Mouse (Mus musculus): ENCODE measurements around the gene Fnbp1. TPM values are rescaled to one million over a fixed set of nuclear protein-coding genes. Genes with fewer than 3 reads are reported as not detected.

Gene Fnbp1
- polyA plus RNA-seq, 1 experiment from 2014 or later, result 20.7 TPM

DNA sequence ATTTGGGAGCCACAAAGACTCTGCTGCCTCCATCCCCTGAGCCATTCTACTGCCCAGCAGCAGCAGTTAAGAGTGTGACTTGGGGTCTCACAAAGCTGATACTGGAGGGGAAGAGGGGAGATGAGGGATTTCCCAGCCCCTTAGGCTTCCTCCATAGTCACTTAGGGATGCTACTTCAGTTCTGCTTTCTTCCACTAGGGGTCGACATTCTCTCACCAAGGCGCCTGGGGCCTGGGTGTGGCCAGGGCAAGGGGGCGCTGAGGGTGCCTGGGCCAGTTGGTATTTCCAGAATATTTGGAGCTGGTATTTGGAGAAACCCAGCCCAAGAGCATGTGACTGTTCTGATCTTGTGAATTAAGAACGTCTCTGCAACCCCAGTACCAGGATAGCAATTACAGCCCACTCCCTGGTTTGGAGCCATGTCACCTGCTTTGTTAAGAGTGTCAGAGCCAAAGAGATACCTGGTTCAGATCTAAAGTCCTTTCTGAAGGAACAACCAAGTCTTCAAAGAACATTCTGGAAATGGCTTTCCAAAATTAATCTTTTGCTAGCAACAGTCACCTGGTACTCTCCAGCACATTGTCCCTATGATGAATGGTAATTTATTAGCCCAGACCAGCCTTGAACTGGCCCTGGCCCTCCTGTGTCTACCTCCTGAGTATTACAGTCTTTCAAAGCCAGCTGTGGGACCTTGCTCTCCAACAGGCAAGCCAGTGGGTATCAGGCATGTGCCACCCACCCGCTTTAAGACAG, 117.0 kb downstream of the Fnbp1 start:
- no peak overlapping the region for H3K4me2 ChIP-seq
- H3K9ac ChIP-seq, result no peak overlapping the region
- WGBS, result 23% methylated on average over 5 of the region's 5 CpGs
- no peak for ATAC-seq (ENCODE audit: low FRiP score)
- H3K4me1 ChIP-seq (replicated peaks), result no peaks in the 10 kb centered on the region
- H3K4me3 ChIP-seq, result no peak overlapping the region
- no peak overlapping the region for H3K27ac ChIP-seq
- H3K27me3 ChIP-seq, result no peaks in the 10 kb centered on the region
- H3K9me3 ChIP-seq, result no peaks in the 10 kb centered on the region
- H3K36me3 ChIP-seq, result peaks cover 60% of the 10 kb centered on the region

DNA sequence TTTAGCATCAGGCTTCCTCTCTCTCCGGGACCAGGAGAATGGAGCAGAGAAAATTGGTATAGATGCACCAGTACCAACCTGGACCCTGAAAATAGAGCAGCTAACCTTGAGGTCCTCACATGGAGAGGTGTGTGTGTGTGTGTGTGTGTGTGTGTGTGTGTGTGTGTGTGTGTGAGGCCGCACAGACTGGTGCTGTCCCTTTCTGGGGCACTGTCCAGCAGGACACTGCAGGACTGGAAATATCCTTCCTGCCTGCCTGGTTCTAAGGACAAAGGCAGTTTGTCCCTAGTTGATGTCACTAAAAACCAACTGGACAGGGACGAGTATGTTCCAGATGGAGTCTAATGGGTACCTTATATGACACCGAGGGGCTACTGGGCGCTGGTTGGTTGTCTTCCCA, 117.9 kb downstream of the Fnbp1 start:
- H3K9me3 ChIP-seq, result no peaks in the 10 kb centered on the region
- H3K9ac ChIP-seq, result no peak overlapping the region
- H3K27me3 ChIP-seq, result no peaks in the 10 kb centered on the region
- H3K4me1 ChIP-seq (replicated peaks), result no peaks in the 10 kb centered on the region
- no peak overlapping the region for H3K4me3 ChIP-seq
- WGBS, result 86% methylated on average over 5 of the region's 5 CpGs
- H3K4me2 ChIP-seq, result no peak overlapping the region
- peaks cover 65% of the 10 kb centered on the region for H3K36me3 ChIP-seq
- ATAC-seq (ENCODE audit: low FRiP score), result no peak
- H3K27ac ChIP-seq, result no peak overlapping the region

DNA sequence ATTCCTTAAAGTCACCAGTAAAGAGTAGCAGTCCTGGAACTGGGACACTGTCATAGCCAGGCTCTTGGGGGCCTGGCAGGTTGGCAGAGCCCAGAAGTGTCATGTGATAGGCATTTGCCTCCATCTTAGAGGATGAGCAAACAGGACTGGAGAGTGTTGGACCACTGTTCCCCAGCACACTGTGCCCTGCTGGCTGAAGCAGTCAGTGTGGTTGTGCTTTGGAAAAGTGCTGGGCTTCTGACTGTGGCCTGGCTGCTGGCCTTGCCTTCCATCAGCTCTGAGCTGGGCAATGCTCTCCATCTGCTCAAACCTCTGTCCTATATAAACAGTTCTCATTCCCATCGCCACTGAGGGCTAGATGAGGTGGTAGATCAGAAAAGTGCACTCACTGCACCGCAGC, 121.6 kb downstream of the Fnbp1 start:
- 96% methylated on average over 2 of the region's 2 CpGs for WGBS
- H3K36me3 ChIP-seq, result peaks cover 78% of the 10 kb centered on the region
- H3K27me3 ChIP-seq, result no peaks in the 10 kb centered on the region
- no peaks in the 10 kb centered on the region for H3K9me3 ChIP-seq
- H3K9ac ChIP-seq, result no peak overlapping the region
- H3K4me3 ChIP-seq, result no peak overlapping the region
- H3K4me2 ChIP-seq, result no peak overlapping the region
- no peak overlapping the region for H3K27ac ChIP-seq
- H3K4me1 ChIP-seq (replicated peaks), result no peaks in the 10 kb centered on the region
- no peak for ATAC-seq (ENCODE audit: low FRiP score)

DNA sequence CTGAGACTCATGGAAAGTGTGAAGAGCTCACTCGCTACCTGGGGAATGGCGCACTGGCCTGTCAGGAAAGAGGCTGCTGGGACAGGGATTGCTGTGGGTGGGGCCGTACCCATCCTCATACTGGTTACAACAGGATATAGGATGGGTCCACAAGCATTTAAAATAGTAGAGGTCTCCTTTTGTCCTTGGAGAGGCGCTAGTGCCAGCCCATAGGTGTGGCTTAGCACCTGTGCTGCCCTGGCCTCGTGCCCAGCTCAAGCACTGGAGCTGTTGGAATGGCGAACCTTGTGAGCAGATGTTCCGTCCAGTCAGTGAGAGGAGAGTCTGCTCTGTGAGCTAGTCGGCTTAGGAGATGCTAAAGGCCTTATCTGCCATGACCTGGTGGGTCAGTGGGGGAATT, 122.8 kb downstream of the Fnbp1 start:
- H3K27me3 ChIP-seq, result no peaks in the 10 kb centered on the region
- no peak overlapping the region for H3K4me3 ChIP-seq
- no peak overlapping the region for H3K27ac ChIP-seq
- H3K36me3 ChIP-seq, result peaks cover 88% of the 10 kb centered on the region
- H3K4me2 ChIP-seq, result no peak overlapping the region
- H3K9me3 ChIP-seq, result no peaks in the 10 kb centered on the region
- WGBS, result 90% methylated on average over 8 of the region's 8 CpGs
- no peak overlapping the region for H3K9ac ChIP-seq
- no peaks in the 10 kb centered on the region for H3K4me1 ChIP-seq (replicated peaks)
- ATAC-seq (ENCODE audit: low FRiP score), result no peak

DNA sequence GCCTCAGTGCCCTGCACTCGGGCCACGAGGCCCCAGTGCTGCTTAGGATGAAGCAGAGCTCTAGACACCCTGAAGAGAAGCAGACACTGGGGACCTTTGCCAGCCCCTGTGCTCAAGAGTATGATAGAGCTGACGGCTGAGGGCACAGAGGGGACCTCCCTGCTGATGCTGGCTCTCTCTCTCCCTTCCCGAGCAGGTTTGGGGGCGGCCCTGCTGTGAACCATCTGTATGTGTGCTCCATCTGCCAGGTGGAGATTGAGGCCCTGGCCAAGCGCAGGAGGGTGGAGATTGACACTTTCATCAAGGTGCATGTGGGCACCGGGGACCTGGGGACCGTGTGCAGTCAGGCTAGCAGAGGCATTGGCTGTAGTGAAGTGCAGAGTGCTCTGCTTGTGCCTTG, 123.3 kb downstream of the Fnbp1 start:
- no peaks in the 10 kb centered on the region for H3K4me1 ChIP-seq (replicated peaks)
- no peak overlapping the region for H3K9ac ChIP-seq

DNA sequence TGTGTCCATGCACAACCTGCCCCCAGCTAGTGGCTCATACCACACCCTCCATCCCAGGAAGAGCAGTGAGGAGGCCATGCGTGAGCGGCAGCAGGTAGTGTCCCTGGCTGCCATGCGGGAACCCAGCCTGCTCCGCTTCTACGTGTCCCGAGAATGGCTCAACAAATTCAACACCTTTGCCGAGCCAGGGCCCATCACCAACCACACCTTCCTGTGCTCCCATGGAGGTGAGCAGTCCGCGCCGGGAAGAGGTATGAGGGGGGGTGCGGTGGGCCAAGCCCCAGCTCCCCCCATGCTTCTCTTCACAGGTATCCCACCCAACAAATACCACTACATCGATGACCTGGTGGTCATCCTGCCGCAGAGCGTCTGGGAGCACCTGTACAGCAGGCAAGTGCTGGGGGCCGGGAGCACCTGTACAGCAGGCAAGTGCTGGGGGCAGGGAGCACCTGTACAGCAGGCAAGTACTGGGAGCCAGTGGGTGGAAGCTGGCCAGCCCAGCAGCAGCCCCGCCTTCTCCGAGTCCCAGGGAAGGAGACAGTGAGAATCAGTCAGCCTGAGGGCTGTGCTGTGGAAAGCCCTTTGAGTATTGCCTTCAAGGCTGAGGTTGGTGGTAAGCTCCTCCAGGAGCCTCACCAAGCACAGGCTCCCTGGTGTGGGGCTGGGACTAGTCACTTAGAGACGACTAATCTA, 124.0 kb downstream of the Fnbp1 start:
- 96% methylated on average over 18 of the region's 18 CpGs for WGBS
- Histone ChIP-seq H3K4me1 (replicated peaks) (no peaks in the 10 kb centered on the region), H3K9ac (no peak overlapping the region), H3K27ac (no peak overlapping the region), H3K4me2 (no peak overlapping the region), H3K4me3 (no peak overlapping the region), H3K9me3 (no peaks in the 10 kb centered on the region), H3K36me3 (peaks cover 95% of the 10 kb centered on the region), H3K27me3 (no peaks in the 10 kb centered on the region)
- ATAC-seq (ENCODE audit: low FRiP score), result no peak

More for the DNA sequence above, 123.3 kb downstream of the Fnbp1 start:
- WGBS, result 87% methylated on average over 8 of the region's 8 CpGs
- Histone ChIP-seq H3K27me3 (no peaks in the 10 kb centered on the region), H3K27ac (no peak overlapping the region), H3K4me3 (no peak overlapping the region), H3K9me3 (no peaks in the 10 kb centered on the region), H3K4me2 (no peak overlapping the region), H3K36me3 (peaks cover 93% of the 10 kb centered on the region)
- ATAC-seq (ENCODE audit: low FRiP score), result no peak

DNA sequence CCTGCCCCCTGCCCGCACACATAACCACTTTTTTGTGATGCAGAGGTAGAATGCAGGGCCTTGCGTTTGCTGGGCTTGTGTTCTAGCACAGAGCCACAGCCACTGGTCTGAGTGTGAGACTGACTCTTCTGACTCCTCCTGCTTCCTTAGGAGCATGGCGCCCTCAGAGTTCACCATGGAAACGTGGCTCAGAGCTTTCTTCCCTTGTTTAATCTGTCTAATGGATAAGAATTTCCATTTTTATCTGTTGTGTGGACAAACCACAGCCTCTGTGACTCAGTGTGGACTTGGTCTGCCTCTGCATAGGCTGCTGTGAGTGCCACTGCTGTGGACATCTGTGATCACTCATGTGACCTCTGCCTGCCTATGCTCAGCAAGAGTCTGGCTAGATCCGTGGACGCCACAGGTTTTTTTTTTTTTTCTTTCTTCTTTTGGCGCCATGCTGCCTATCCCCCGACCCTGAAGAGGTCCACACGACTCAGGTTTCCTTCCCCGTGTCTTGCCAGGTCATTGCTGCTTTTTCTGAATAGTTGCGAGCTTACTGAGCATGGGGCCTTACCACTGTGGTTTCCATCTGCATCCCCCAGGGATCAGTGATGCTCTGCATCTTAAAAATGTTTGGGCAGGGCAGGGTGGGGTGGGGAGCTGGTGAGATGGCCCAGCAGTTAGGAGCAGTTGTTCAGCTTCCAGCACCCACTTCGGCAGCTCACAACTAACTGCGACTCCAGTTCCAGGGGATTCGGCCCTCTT, 128.3 kb downstream of the Fnbp1 start:
- H3K4me1 ChIP-seq (replicated peaks), result no peaks in the 10 kb centered on the region
- no peaks in the 10 kb centered on the region for H3K27me3 ChIP-seq
- no peak overlapping the region for H3K9ac ChIP-seq
- peaks cover 95% of the 10 kb centered on the region for H3K36me3 ChIP-seq
- H3K9me3 ChIP-seq, result no peaks in the 10 kb centered on the region
- H3K27ac ChIP-seq, result no peak overlapping the region
- no peak for ATAC-seq (ENCODE audit: low FRiP score)
- 76% methylated on average over 14 of the region's 14 CpGs for WGBS
- H3K4me2 ChIP-seq, result no peak overlapping the region
- no peak overlapping the region for H3K4me3 ChIP-seq

DNA sequence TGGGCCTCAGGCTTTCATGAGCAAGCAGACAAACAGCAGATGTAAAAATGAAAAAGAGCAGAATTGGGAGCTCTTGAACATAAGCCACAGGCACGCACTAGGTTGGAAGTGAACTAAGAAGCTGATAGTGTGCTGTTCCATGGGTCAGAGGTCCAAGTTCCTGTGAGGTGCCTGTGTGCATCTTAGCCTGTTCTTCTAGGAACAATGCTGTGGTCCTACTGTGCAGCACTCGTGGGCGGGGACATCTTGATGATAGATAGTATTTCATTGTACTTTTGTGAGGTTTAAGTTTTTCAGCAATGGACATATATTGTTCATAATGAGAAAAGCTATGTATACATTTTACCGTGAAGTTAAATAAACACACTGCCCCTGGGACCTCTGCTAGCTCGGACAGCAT, 134.6 kb downstream of the Fnbp1 start:
- 90% methylated on average over 5 of the region's 5 CpGs for WGBS
- Histone ChIP-seq H3K36me3 (peaks cover 96% of the 10 kb centered on the region), H3K4me1 (replicated peaks) (peaks cover 8% of the 10 kb centered on the region; the same call in 1 of the 2 replicates), H3K4me3 (no peak overlapping the region), H3K27me3 (no peaks in the 10 kb centered on the region), H3K4me2 (no peak overlapping the region), H3K9me3 (no peaks in the 10 kb centered on the region), H3K27ac (no peak overlapping the region), H3K9ac (no peak overlapping the region)
- ATAC-seq (ENCODE audit: low FRiP score), result no peak

DNA sequence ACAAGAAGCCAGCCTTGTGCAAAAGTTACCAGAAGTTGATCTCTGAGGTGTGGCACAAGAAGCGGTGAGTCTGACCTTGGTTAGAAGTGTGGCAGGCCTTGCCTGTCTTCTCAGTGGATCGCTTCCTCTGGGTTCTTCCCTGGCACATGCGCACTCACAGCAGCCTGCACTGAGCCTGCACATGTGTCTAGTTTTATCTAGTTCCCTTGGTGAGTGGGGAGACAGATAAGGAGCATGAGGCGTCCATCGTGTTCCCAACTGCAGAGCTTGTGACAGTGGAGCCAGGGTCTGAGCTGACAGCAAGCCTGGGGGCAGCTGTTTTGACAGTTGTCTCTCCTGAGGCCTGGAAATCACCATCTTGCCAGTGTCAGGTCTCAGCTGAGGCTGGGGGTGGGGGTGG, 135.4 kb downstream of the Fnbp1 start:
- no peaks in the 10 kb centered on the region for H3K9me3 ChIP-seq
- H3K4me3 ChIP-seq, result no peak overlapping the region
- ATAC-seq (ENCODE audit: low FRiP score), result no peak
- H3K4me2 ChIP-seq, result no peak overlapping the region
- WGBS, result 78% methylated on average over 5 of the region's 5 CpGs
- peaks cover 8% of the 10 kb centered on the region; the same call in 1 of the 2 replicates for H3K4me1 ChIP-seq (replicated peaks)
- no peaks in the 10 kb centered on the region for H3K27me3 ChIP-seq
- no peak overlapping the region for H3K9ac ChIP-seq
- peaks cover 96% of the 10 kb centered on the region for H3K36me3 ChIP-seq
- H3K27ac ChIP-seq, result peak overlapping the region; percentile 35; the same call in 1 of the 2 replicates

DNA sequence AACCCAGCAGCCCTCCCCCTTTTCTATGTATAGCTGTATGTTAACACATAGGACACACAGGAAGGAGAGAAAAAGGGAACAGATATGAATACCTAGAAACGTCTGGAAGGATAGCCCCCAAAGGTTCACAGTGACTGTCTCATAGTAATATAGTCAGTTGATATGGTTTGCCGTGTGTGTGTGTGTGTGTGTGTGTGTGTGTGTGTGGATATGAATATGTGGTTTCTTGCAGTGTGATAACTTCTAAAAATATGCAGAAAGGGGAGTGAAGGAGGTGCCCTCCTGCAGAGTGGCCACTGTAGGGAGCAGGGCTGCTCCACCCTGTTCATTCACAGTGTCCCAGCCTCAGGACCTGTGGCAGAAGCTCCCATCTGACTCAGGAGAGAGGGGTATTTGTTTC, 136.4 kb downstream of the Fnbp1 start:
- WGBS, result 72% methylated on average over 2 of the region's 2 CpGs
- Histone ChIP-seq H3K4me2 (no peak overlapping the region), H3K9me3 (no peaks in the 10 kb centered on the region), H3K9ac (no peak overlapping the region), H3K36me3 (peaks cover 89% of the 10 kb centered on the region), H3K4me3 (no peak overlapping the region), H3K4me1 (replicated peaks) (peaks cover 8% of the 10 kb centered on the region; the same call in 1 of the 2 replicates), H3K27me3 (no peaks in the 10 kb centered on the region), H3K27ac (no peak overlapping the region)
- no peak for ATAC-seq (ENCODE audit: low FRiP score)

DNA sequence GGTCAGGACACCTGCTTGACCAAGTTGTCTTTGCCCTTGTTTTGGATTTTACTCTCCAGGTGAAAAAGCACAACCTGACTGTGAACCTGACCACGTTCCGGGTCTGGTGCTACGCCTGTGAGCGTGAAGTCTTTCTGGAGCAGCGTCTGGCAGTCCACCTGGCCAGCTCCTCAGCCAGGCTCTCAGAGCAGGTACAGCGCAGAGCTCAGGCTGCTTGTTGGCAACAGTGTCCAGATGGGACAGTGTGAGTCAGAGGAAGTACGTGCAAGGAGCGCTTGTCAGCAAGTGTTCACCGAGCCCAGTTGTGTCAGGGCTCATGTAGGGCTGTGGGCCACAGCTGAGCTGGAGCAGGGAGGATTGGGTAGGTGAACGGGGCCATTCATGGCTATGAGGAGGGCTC, 139.0 kb downstream of the Fnbp1 start:
- no peak for ATAC-seq (ENCODE audit: low FRiP score)
- no peaks in the 10 kb centered on the region for H3K27me3 ChIP-seq
- no peak overlapping the region for H3K9ac ChIP-seq
- H3K36me3 ChIP-seq, result peaks cover 79% of the 10 kb centered on the region
- 94% methylated on average over 10 of the region's 10 CpGs for WGBS
- no peak overlapping the region for H3K27ac ChIP-seq
- no peak overlapping the region for H3K4me2 ChIP-seq
- no peak overlapping the region for H3K4me3 ChIP-seq
- no peaks in the 10 kb centered on the region for H3K9me3 ChIP-seq
- peaks cover 21% of the 10 kb centered on the region for H3K4me1 ChIP-seq (replicated peaks)

DNA sequence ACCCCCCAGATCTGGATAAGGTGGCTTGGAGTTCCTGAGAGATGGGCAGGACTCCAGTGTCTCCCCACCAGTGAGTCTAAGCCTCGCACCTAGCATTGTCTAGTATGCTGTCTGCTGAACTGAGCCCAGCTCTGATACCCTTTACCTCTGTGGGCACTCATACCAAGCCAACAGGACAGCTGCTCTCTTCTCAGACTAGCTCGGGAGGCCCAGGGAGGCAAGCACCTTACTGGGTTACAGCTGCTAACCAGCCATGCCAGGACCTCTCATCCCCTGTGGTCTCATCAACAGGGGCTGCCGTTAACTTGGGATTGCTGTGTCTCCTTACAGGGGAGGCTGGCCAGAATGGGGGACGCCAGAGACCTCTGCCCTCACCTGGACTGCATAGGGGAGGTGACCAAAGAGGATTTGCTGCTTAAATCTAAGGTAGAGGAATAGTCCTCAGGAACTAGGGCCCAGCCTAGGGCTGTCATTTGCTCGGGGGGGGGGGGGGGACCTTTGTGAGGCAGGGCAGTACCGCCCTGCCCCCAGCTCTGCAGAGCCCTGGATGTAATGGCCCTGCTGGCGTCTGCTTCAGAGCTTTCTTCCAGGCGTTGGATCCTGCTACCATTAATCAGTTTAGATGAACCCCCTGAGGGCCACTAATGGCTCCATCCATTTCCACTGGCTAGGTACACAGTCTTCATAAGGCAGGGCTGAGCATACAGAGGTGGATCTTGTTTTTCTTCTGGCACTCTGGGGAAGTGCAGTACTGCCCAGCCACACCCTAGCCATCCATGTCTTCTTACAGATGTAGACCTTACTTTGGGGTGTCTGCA, 143.2 kb downstream of the Fnbp1 start:
- Histone ChIP-seq H3K27ac (peak overlapping the region; percentile 64), H3K4me3 (no peak overlapping the region), H3K36me3 (peaks cover 41% of the 10 kb centered on the region), H3K4me1 (replicated peaks) (peaks cover 17% of the 10 kb centered on the region), H3K4me2 (no peak overlapping the region), H3K27me3 (no peaks in the 10 kb centered on the region), H3K9ac (no peak overlapping the region), H3K9me3 (no peaks in the 10 kb centered on the region)
- peak; percentile 52; the same call in 1 of the 2 replicates for ATAC-seq (ENCODE audit: low FRiP score)
- 58% methylated on average over 8 of the region's 8 CpGs for WGBS

Data from hindbrain, embryonic 13.5 days (tissue).